Mouse (Mus musculus) midbrain, postnatal 0 days (tissue): ENCODE measurements around the gene Itih2. TPM values are rescaled to one million over a fixed set of nuclear protein-coding genes. Genes with fewer than 3 reads are reported as not detected.

Experiments used
- ATAC-seq: fragments of 200-750 bp; cut with Nextera tagmentation; 2 replicates; pipeline ENCODE4 v1.8.0; 2017; ENCODE audit warnings: moderate number of reproducible peaks, mild to moderate bottlenecking, moderate TSS enrichment, moderate library complexity; ENCODE audit not compliant: low FRiP score
- DNase-seq: peaks from one replicate; pipeline ENCODE4 v3.0.0-alpha.2; 2015; ENCODE audit warnings: low spot score
- H3K27ac ChIP-seq: fragments of 300-500 bp; sonication (generic); 2 replicates; pipeline ENCODE4 v1.5.1; 2014; ENCODE audit warnings: low read depth, mild to moderate bottlenecking, low read length, mixed read lengths
- H3K27me3 ChIP-seq: fragments of 300-500 bp; sonication (generic); 2 replicates; pipeline ENCODE4 v1.6.1; 2014; ENCODE audit warnings: low read length, control low read depth, mixed read lengths; ENCODE audit not compliant: insufficient read depth
- H3K36me3 ChIP-seq: fragments of 300-500 bp; sonication (generic); 2 replicates; pipeline ENCODE4 v1.6.1; 2014; ENCODE audit warnings: low read length, control low read depth, mixed read lengths; ENCODE audit not compliant: insufficient read depth
- H3K4me1 ChIP-seq: fragments of 300-500 bp; sonication (generic); 2 replicates; pipeline ENCODE4 v1.6.1; 2014; ENCODE audit warnings: mild to moderate bottlenecking, control low read depth, antibody characterized with exemption, low read length, mixed read lengths; ENCODE audit not compliant: insufficient read depth
- H3K4me2 ChIP-seq: fragments of 300-500 bp; sonication (generic); 2 replicates; pipeline ENCODE4 v1.6.1; 2014; ENCODE audit warnings: low read depth, mild to moderate bottlenecking, low read length, mixed read lengths; ENCODE audit not compliant: poor library complexity, severe bottlenecking
- H3K4me3 ChIP-seq: fragments of 300-500 bp; sonication (generic); 2 replicates; pipeline ENCODE4 v1.5.1; 2014; ENCODE audit warnings: low read depth, mild to moderate bottlenecking, low read length, moderate library complexity
- H3K9ac ChIP-seq: fragments of 300-500 bp; sonication (generic); replicated peaks from 2 replicates; pipeline ENCODE4 v1.6.1; 2014; ENCODE audit warnings: mild to moderate bottlenecking, low read length, moderate library complexity, mixed read lengths; ENCODE audit not compliant: poor library complexity, severe bottlenecking
- H3K9me3 ChIP-seq: fragments of 300-500 bp; sonication (generic); 2 replicates; pipeline ENCODE4 v1.6.1; 2016; ENCODE audit warnings: low read length, control low read depth
- CTCF ChIP-seq: IDR thresholded peaks from 2 replicates; pipeline ENCODE4 v1.5.1; 2016; ENCODE audit warnings: antibody characterized with exemption, mild to moderate bottlenecking
- WGBS: fragments of 180-500 bp; shearing (Covaris S2); extraction: QIAGEN DNeasy Blood & Tissue Kit; methylation state at CpG from one replicate; pipeline ENCODE4 v1.1.7; 2014; 5-methylcytosine and 5-hydroxymethylcytosine counted together
- polyA plus RNA-seq: library from polyadenylated mRNA; unstranded; fragments of >200 nt; fragmentation: Nextera tagmentation; extraction: Ambion mirVana; gene quantifications from 2 replicates; pipeline ENCODE4 v1.2.1, GENCODE M21; 2015
- total RNA-seq: library from RNA; depleted of rRNA; stranded (reverse); fragments of >200 nt; gene quantifications from 2 replicates; pipeline ENCODE4 v1.2.3, GENCODE M21; 2014; rRNA removed

Itih2 gene
- total and polyA plus RNA-seq, 2 experiments from 2014 or later: 5.7 to 9.3 TPM

- Histone ChIP-seq H3K36me3 (peaks cover 7% of the 10 kb centered on the region; the same call in 1 of the 2 replicates), H3K27ac (no peak overlapping the region), H3K9ac (peak overlapping the region; percentile 44), H3K9me3 (no peaks in the 10 kb centered on the region), H3K4me2 (peak overlapping the region; percentile 60), H3K4me3 (peak overlapping the region; percentile 67), H3K4me1 (no peaks in the 10 kb centered on the region; the same call in 1 of the 2 replicates), H3K27me3 (no peaks in the 10 kb centered on the region)
- WGBS: 17% methylated on average over 10 of the region's 10 CpGs
- TF ChIP-seq CTCF: no peak
- DNase-seq (no peak), ATAC-seq (no peak)
These were observed 81.7 kb downstream of the Itih2 start for GRCm38 (mm10) chr2:10049456-10049855.

- ATAC-seq: peak; percentile 96
- H3K4me1 ChIP-seq: no peaks in the 10 kb centered on the region; the same call in 1 of the 2 replicates
These were observed 82.7 kb downstream of the Itih2 start, which contains the start of gene Taf3 for GRCm38 (mm10) chr2:10048461-10048860. TSS of gene Taf3 (minus strand) at chr2:10048596.

GRCm38 (mm10) chr2:10047758-10048436, 83.3 kb downstream of the Itih2 start:
- peak overlapping the region; percentile 67 for H3K4me3 ChIP-seq
- H3K36me3 ChIP-seq: no peaks in the 10 kb centered on the region

More at GRCm38 (mm10) chr2:10048461-10048860, 82.7 kb downstream of the Itih2 start, which contains the start of gene Taf3:
- Histone ChIP-seq H3K36me3 (0 out of 2 replicates have a peak, but pooled peaks cover 2% of the 10 kb centered on the region), H3K27me3 (no peaks in the 10 kb centered on the region), H3K27ac (peak within 1 kb of the TSS; percentile 74), H3K9me3 (no peaks in the 10 kb centered on the region), H3K4me3 (peak within 1 kb of the TSS; percentile 67), H3K9ac (peak within 1 kb of the TSS; percentile 71), H3K4me2 (peak within 1 kb of the TSS; percentile 91)
- peak; percentile 96 for DNase-seq
- peak; percentile 45 for TF ChIP-seq CTCF
- WGBS: under 1% methylated on average over 36 of the region's 36 CpGs

More at GRCm38 (mm10) chr2:10047758-10048436, 83.3 kb downstream of the Itih2 start:
- peak; percentile 57 for TF ChIP-seq CTCF
- Histone ChIP-seq H3K27me3 (no peaks in the 10 kb centered on the region), H3K9me3 (no peaks in the 10 kb centered on the region), H3K4me2 (peak overlapping the region; percentile 91), H3K9ac (peak overlapping the region; percentile 71), H3K27ac (peak overlapping the region; percentile 74), H3K4me1 (no peaks in the 10 kb centered on the region; the same call in 1 of the 2 replicates)
- DNase-seq (peak; percentile 54), ATAC-seq (peak; percentile 71)
- WGBS: under 1% methylated on average over 45 of the region's 47 CpGs

Other genes with a start within 250 kb of the Itih2 start
- gene 9230102O04Rik, start 241.9 kb downstream of the Itih2 start, total RNA-seq: 0.77 TPM in 1 of 2 replicates, not detected in the other
- gene 9230102O04Rik, start 241.9 kb downstream of the Itih2 start, polyA plus RNA-seq: 2.2 and 3.6 TPM in 2 replicates
- gene Gata3, start 241.4 kb downstream of the Itih2 start, total RNA-seq: 13.3 and 14.5 TPM in 2 replicates
- 88.9 and 94.6 TPM in 2 replicates for gene Gata3, start 241.4 kb downstream of the Itih2 start, polyA plus RNA-seq
- gene Taf3, start 82.8 kb downstream of the Itih2 start, total RNA-seq: 5.1 and 5.4 TPM in 2 replicates
- gene Taf3, start 82.8 kb downstream of the Itih2 start, polyA plus RNA-seq: 10.3 and 10.8 TPM in 2 replicates
- gene Atp5c1, start 50.9 kb downstream of the Itih2 start, total RNA-seq: 458 and 510 TPM in 2 replicates
- gene Atp5c1, start 50.9 kb downstream of the Itih2 start, polyA plus RNA-seq: 634 and 663 TPM in 2 replicates
- gene Kin, start 50.8 kb downstream of the Itih2 start, total RNA-seq: 5.8 and 5.9 TPM in 2 replicates
- gene Kin, start 50.8 kb downstream of the Itih2 start, polyA plus RNA-seq: 14.8 and 18.5 TPM in 2 replicates
- gene Itih5, start 22.2 kb upstream of the Itih2 start, total RNA-seq: 18.3 and 19.6 TPM in 2 replicates
- gene Itih5, start 22.2 kb upstream of the Itih2 start, polyA plus RNA-seq: 10.2 and 11.0 TPM in 2 replicates
- 5.5 and 8.2 TPM in 2 replicates for gene Sfmbt2, start 239.1 kb upstream of the Itih2 start, total RNA-seq
- 4.6 and 5.3 TPM in 2 replicates for gene Sfmbt2, start 239.1 kb upstream of the Itih2 start, polyA plus RNA-seq